In genomic region chr7:29450175-29450574, GRCm38 (mm10) we compare ENCODE assay signal across 18 mouse cellular contexts.
A peak's percentile ranks its signal among the peaks of the same experiment; 100 is the strongest.
DNase-seq lines count a peak whose midpoint lies in the region; ATAC-seq and TF ChIP-seq lines count a peak whose summit lies in the region.
"Had no signal": no experiment of that assay in that cellular context is flagged by ENCODE, and none has a peak within 500 bp of the region (broad histone marks: within the 10 kb centered on the region; RNA-seq: fewer than 3 reads in every experiment).

No protein-coding gene starts in this region.

- peaks cover 7% of the 10 kb centered on the region; the same call in 1 of the 2 replicates for H3K4me1 ChIP-seq in forebrain, postnatal 0 days (ENCODE audit: insufficient read depth)
- H3K4me1 ChIP-seq in forebrain, embryonic 16.5 days (replicated peaks; ENCODE audit: control insufficient read depth, insufficient read depth, low read length) = peaks cover 17% of the 10 kb centered on the region
- peaks cover 17% of the 10 kb centered on the region for H3K4me1 ChIP-seq in forebrain, embryonic 15.5 days

- H3K4me3 ChIP-seq in forebrain, postnatal 0 days (ENCODE audit: low read depth, low read length) = no peak overlapping the region
- H3K4me3 ChIP-seq in forebrain, embryonic 16.5 days (replicated peaks; ENCODE audit: low read length) = no peak overlapping the region
- no peak overlapping the region for H3K4me3 ChIP-seq in forebrain, embryonic 15.5 days
- H3K4me3 ChIP-seq: forebrain, embryonic 10.5 days; heart, embryonic 13.5 days; neural tube, embryonic 13.5 days had no signal

- H3K9ac ChIP-seq in forebrain, postnatal 0 days = no peak overlapping the region
- no peak overlapping the region for H3K9ac ChIP-seq in forebrain, embryonic 16.5 days (replicated peaks; ENCODE audit: low read depth, low read length)
- no peak overlapping the region for H3K9ac ChIP-seq in forebrain, embryonic 15.5 days (replicated peaks)
- H3K9ac ChIP-seq: heart, embryonic 13.5 days; lung, embryonic 14.5 days; neural tube, embryonic 13.5 days had no signal

- H3K36me3 ChIP-seq in forebrain, postnatal 0 days (ENCODE audit: insufficient read depth) = no peaks in the 10 kb centered on the region
- H3K36me3 ChIP-seq in forebrain, embryonic 16.5 days (ENCODE audit: control insufficient read depth, insufficient read depth) = no peaks in the 10 kb centered on the region
- no peaks in the 10 kb centered on the region for H3K36me3 ChIP-seq in forebrain, embryonic 15.5 days
- H3K36me3 ChIP-seq: forebrain, embryonic 10.5 days; heart, embryonic 13.5 days; neural tube, embryonic 13.5 days had no signal

- no peak overlapping the region for H3K4me2 ChIP-seq in forebrain, postnatal 0 days (ENCODE audit: low read depth)
- H3K4me2 ChIP-seq in forebrain, embryonic 16.5 days (ENCODE audit: low read length) = no peak overlapping the region
- no peak overlapping the region for H3K4me2 ChIP-seq in forebrain, embryonic 15.5 days (replicated peaks)
- H3K4me2 ChIP-seq: heart, embryonic 13.5 days; lung, embryonic 14.5 days; neural tube, embryonic 13.5 days had no signal

- H3K27ac ChIP-seq in forebrain, postnatal 0 days (ENCODE audit: low read depth, low read length) = no peak overlapping the region
- no peak overlapping the region for H3K27ac ChIP-seq in forebrain, embryonic 16.5 days (ENCODE audit: low read length)
- no peak overlapping the region for H3K27ac ChIP-seq in forebrain, embryonic 15.5 days (replicated peaks)
- H3K27ac ChIP-seq: forebrain, embryonic 10.5 days; heart, embryonic 13.5 days; neural tube, embryonic 13.5 days had no signal

- ATAC-seq in forebrain, postnatal 0 days = no peak
- ATAC-seq in forebrain, embryonic 16.5 days = no peak
- no peak for ATAC-seq in forebrain, embryonic 15.5 days (replicated peaks)

- no peaks in the 10 kb centered on the region for H3K27me3 ChIP-seq in forebrain, postnatal 0 days (ENCODE audit: insufficient read depth, low read length)
- H3K27me3 ChIP-seq in forebrain, embryonic 16.5 days (replicated peaks; ENCODE audit: control insufficient read depth, insufficient read depth, low read length) = no peaks in the 10 kb centered on the region
- no peaks in the 10 kb centered on the region for H3K27me3 ChIP-seq in forebrain, embryonic 15.5 days
- H3K27me3 ChIP-seq: neural tube, embryonic 13.5 days had no signal

- 0 out of 2 replicates have a peak, but pooled peaks have one; percentile 11 for TF ChIP-seq CTCF in forebrain, postnatal 0 days (IDR thresholded peaks at IDR 0.05; ENCODE audit: low read depth)

- 88% methylated on average over 5 of the region's 5 CpGs for WGBS in forebrain, postnatal 0 days
- 84% methylated on average over 5 of the region's 5 CpGs for WGBS in forebrain, embryonic 16.5 days
- 78% methylated on average over 5 of the region's 5 CpGs for whole genome bisulfite sequencing in forebrain, embryonic 15.5 days

- no peak for DNase-seq in forebrain, postnatal 0 days
- peak; percentile 95 for DNase-seq in 3T3-L1 (ENCODE audit: low read depth, low spot score)
- peak; percentile 83 for DNase-seq in adrenal gland, adult 8-10 months
- DNase-seq in lung, postnatal 14 days = peak; percentile 61
- no peak for DNase-seq in frontal cortex, postnatal 36 days (ENCODE audit: low spot score in 2 of 2)
- no peak for DNase-seq in kidney, postnatal 25 days
- DNase-seq: B cell, adult 2 months; cerebellum, adult 8-10 months; heart, adult 11 months; kidney, adult 9 months; left cerebral cortex, postnatal 4 days; lung, embryonic 14.5 days; thymus, postnatal 36 days had no signal

- H3K9me3 ChIP-seq in forebrain, postnatal 0 days (ENCODE audit: low read length) = no peaks in the 10 kb centered on the region
- no peaks in the 10 kb centered on the region for H3K9me3 ChIP-seq in forebrain, embryonic 16.5 days (ENCODE audit: control insufficient read depth, low read length)
- H3K9me3 ChIP-seq in forebrain, embryonic 15.5 days = no peaks in the 10 kb centered on the region
- H3K9me3 ChIP-seq: forebrain, embryonic 10.5 days; heart, embryonic 13.5 days; neural tube, embryonic 13.5 days had no signal

Comparison
In these comparisons a context has a peak if more than half of its experiments do, and no peak if none do; other contexts are left out.
1. DNase-seq: peak in 3T3-L1 (single experiment), adrenal gland, adult 8-10 months (single experiment) and lung, postnatal 14 days (single experiment); none in forebrain, postnatal 0 days (single experiment), frontal cortex, postnatal 36 days (0 of 2) and kidney, postnatal 25 days (0 of 2).